Mouse (Mus musculus): ENCODE results near the gene Acyp2.

GRCm38 (mm10) chr11:30572790-30573395 is 76.5 kb downstream of the Acyp2 start:
- TF ChIP-seq POLR2A (IDR thresholded peaks at IDR 0.05; ENCODE audit: extremely low read depth, insufficient read depth, low read length) (no peak), CTCF (IDR thresholded peaks at IDR 0.05; ENCODE audit: low read depth, low read length) (no peak)
